Mouse (Mus musculus): ENCODE measurements around the gene Bfsp2.

Bfsp2 gene

GRCm38 (mm10) chr9:103465293-103465692 lies 14.9 kb downstream of the Bfsp2 start:
- Histone ChIP-seq H3K27me3 (ENCODE audit: control insufficient read depth, insufficient read depth, low read length, poor library complexity, severe bottlenecking) (no peaks in the 10 kb centered on the region), H3K36me3 (ENCODE audit: control insufficient read depth, insufficient read depth, low read length, poor library complexity, severe bottlenecking) (no peaks in the 10 kb centered on the region)
- no peak for DNase-seq (ENCODE audit: low read depth, low spot score)

DNA sequence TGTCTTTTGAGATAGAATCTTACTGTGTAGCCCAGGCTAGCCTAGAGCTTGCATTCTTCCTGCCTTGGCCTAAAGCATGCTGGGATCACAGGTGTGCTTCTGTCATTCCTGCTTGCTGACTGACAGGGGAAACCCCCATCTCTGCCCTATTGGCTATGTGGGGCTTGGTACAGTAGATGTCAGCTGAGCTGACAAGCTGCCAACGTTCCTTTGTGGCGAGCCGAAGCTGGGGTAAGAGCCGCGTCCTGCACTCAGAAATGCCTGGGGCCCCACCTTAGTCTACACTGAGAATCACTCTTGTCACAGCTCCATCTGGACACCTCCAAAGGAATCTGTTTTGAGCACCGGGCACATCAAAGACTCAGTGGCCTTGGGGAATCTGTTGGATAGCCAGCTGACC lies 16.4 kb downstream of the Bfsp2 start:
- Histone ChIP-seq H3K27me3 (ENCODE audit: control insufficient read depth, insufficient read depth, low read length, poor library complexity, severe bottlenecking) (no peaks in the 10 kb centered on the region), H3K36me3 (ENCODE audit: control insufficient read depth, insufficient read depth, low read length, poor library complexity, severe bottlenecking) (no peaks in the 10 kb centered on the region)
- no peak for DNase-seq (ENCODE audit: low read depth, low spot score)

DNA sequence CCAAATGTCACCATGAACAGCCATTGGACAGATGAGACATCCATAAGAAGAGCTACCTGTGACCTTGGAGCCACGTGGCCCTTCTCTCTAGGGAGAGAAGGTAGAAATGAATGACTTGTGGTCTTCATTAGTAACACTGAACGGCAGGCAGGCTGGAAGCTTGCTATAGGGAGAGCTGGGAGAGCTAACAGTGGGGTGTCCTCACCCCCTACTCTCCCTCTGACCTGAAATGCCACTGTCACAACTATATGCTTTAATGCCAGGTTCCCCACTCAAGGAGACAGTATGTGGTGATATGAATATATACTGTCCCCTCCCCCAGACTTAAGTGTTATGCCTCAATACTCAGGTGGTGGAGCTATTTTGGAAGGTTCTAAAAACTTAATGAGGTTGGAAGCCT lies 20.4 kb downstream of the Bfsp2 start:
- Histone ChIP-seq H3K36me3 (ENCODE audit: control insufficient read depth, insufficient read depth, low read length, poor library complexity, severe bottlenecking) (no peaks in the 10 kb centered on the region), H3K27me3 (ENCODE audit: control insufficient read depth, insufficient read depth, low read length, poor library complexity, severe bottlenecking) (no peaks in the 10 kb centered on the region)
- DNase-seq (ENCODE audit: low read depth, low spot score): no peak

DNA sequence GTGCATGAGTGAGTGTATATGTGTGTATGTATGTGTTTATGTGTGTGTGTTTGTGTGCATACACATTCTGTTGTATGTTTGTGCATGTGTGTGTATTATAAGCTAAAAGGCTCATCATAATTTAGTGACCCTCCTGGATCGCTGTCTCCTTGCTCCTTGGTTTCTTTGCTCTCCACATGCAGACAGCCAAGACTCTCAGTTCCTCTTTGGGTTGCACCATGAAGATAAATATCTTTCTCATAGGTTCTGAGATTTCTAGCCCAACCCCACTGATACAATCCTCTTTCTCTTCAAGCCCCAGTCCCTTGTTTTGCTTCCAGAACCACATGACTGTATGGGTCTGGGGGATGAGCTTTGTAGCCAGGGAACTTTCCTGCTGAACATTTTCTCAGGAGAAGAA lies 20.9 kb downstream of the Bfsp2 start:
- DNase-seq (ENCODE audit: low read depth, low spot score): peak; percentile 30
- Histone ChIP-seq H3K36me3 (ENCODE audit: control insufficient read depth, insufficient read depth, low read length, poor library complexity, severe bottlenecking) (no peaks in the 10 kb centered on the region), H3K27me3 (ENCODE audit: control insufficient read depth, insufficient read depth, low read length, poor library complexity, severe bottlenecking) (no peaks in the 10 kb centered on the region)

GRCm38 (mm10) chr9:103449651-103450050 lies 30.6 kb downstream of the Bfsp2 start:
- no peaks in the 10 kb centered on the region for H3K27me3 ChIP-seq (ENCODE audit: control insufficient read depth, insufficient read depth, low read length, poor library complexity, severe bottlenecking)
- H3K36me3 ChIP-seq (ENCODE audit: control insufficient read depth, insufficient read depth, low read length, poor library complexity, severe bottlenecking): no peaks in the 10 kb centered on the region; the same call in 1 of the 2 replicates
- peak; percentile 67 for DNase-seq (ENCODE audit: low read depth, low spot score)

DNA sequence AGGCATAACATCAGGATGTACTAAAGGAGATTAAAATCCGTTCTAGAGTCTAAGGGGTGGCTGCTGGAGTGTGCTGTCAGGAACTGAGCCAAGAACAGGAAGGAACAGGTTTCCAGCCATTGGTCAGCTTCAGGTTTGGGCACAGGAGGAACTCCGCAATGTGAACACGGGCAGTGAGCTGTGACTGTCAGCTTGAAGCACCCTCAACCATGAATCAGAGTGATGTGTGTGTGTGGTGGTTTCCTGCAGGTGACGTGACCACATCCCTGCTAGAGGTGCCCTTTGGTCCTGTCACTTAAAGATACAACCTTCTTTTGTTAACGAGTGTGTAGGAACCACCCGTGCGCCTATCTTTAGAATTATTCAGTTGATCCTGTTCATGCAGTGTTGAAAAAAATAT lies 31.1 kb downstream of the Bfsp2 start:
- H3K36me3 ChIP-seq (ENCODE audit: control insufficient read depth, insufficient read depth, low read length, poor library complexity, severe bottlenecking): no peaks in the 10 kb centered on the region; the same call in 1 of the 2 replicates
- DNase-seq (ENCODE audit: low read depth, low spot score): peak; percentile 95
- H3K27me3 ChIP-seq (ENCODE audit: control insufficient read depth, insufficient read depth, low read length, poor library complexity, severe bottlenecking): no peaks in the 10 kb centered on the region

GRCm38 (mm10) chr9:103444656-103445055 lies 35.6 kb downstream of the Bfsp2 start:
- no peak for DNase-seq (ENCODE audit: low read depth, low spot score)
- Histone ChIP-seq H3K36me3 (ENCODE audit: control insufficient read depth, insufficient read depth, low read length, poor library complexity, severe bottlenecking) (no peaks in the 10 kb centered on the region; the same call in none of the 2 replicates), H3K27me3 (ENCODE audit: control insufficient read depth, insufficient read depth, low read length, poor library complexity, severe bottlenecking) (no peaks in the 10 kb centered on the region)

- no peaks in the 10 kb centered on the region for H3K27me3 ChIP-seq (ENCODE audit: control insufficient read depth, insufficient read depth, low read length, poor library complexity, severe bottlenecking)
- DNase-seq (ENCODE audit: low read depth, low spot score): no peak
- no peaks in the 10 kb centered on the region; the same call in none of the 2 replicates for H3K36me3 ChIP-seq (ENCODE audit: control insufficient read depth, insufficient read depth, low read length, poor library complexity, severe bottlenecking)
Measured at GRCm38 (mm10) chr9:103443824-103444185, 36.4 kb downstream of the Bfsp2 start.

DNA sequence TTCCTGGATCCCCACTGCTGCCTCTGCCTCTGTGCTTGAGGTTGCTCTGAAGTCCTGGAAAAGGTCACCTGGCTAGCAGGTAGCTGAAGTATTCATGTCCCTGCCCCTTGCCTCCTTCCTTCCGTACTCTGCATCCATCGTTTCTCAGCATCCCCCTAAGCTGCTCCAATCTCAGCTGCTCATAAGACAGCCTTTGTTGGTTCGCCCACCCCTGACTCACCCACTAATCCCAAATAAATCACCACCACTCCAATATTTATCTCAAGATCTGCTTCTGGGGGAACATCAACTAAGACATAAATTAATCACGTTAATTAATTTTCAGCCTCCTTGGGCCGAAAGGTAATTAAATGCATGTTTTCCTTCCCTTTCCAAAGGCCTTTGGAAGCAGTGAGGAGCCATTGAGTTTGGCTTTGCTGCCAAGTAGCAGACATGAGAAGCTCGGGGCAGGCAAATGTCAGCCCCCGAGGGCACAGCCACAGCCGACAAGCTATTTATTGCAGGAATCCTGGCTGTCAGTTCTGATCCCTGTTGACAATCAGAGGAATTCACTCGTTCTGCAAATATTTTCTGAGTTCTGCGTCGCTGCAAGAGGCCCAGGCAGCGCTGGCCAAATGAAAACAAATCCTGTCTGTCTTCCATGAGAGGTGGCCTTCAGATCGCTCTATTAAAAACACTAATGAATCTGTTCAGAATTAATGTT lies 36.9 kb downstream of the Bfsp2 start:
- no peaks in the 10 kb centered on the region for H3K27me3 ChIP-seq (ENCODE audit: control insufficient read depth, insufficient read depth, low read length, poor library complexity, severe bottlenecking)
- DNase-seq (ENCODE audit: low read depth, low spot score): no peak
- no peaks in the 10 kb centered on the region; the same call in none of the 2 replicates for H3K36me3 ChIP-seq (ENCODE audit: control insufficient read depth, insufficient read depth, low read length, poor library complexity, severe bottlenecking)

GRCm38 (mm10) chr9:103440597-103440996 lies 39.6 kb downstream of the Bfsp2 start:
- H3K27me3 ChIP-seq (ENCODE audit: control insufficient read depth, insufficient read depth, low read length, poor library complexity, severe bottlenecking): no peaks in the 10 kb centered on the region
- no peak for DNase-seq (ENCODE audit: low read depth, low spot score)
- H3K36me3 ChIP-seq (ENCODE audit: control insufficient read depth, insufficient read depth, low read length, poor library complexity, severe bottlenecking): no peaks in the 10 kb centered on the region; the same call in none of the 2 replicates

- no peaks in the 10 kb centered on the region; the same call in none of the 2 replicates for H3K36me3 ChIP-seq (ENCODE audit: control insufficient read depth, insufficient read depth, low read length, poor library complexity, severe bottlenecking)
- no peak for DNase-seq (ENCODE audit: low read depth, low spot score)
- H3K27me3 ChIP-seq (ENCODE audit: control insufficient read depth, insufficient read depth, low read length, poor library complexity, severe bottlenecking): no peaks in the 10 kb centered on the region
Measured at GRCm38 (mm10) chr9:103437104-103437503, 43.1 kb downstream of the Bfsp2 start.

DNA sequence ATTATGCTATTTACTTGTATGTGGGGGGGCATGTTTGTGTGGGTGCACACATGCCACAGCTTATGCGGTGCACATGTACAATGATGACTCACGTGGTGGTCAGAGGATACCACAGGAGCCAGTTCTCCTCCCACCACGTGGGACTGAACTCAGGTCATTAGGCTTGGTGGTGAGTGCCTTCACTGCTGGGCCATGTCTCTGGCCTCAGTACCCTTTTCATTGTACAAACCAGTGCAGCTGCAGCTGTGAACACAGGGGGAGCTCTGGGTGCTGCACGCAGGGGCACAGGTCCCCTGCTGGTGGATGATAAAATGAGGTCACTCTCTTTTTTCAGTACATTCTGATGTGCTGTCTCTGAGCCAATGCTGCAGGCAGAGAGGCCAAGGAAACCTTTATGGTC lies 46.1 kb downstream of the Bfsp2 start:
- peak; percentile 83 for DNase-seq (ENCODE audit: low read depth, low spot score)
- H3K27me3 ChIP-seq (ENCODE audit: control insufficient read depth, insufficient read depth, low read length, poor library complexity, severe bottlenecking): no peaks in the 10 kb centered on the region
- H3K36me3 ChIP-seq (ENCODE audit: control insufficient read depth, insufficient read depth, low read length, poor library complexity, severe bottlenecking): no peaks in the 10 kb centered on the region

GRCm38 (mm10) chr9:103432122-103432778 lies 48.0 kb downstream of the Bfsp2 start:
- no peaks in the 10 kb centered on the region; the same call in 1 of the 2 replicates for H3K36me3 ChIP-seq (ENCODE audit: control insufficient read depth, insufficient read depth, low read length, poor library complexity, severe bottlenecking)
- H3K27me3 ChIP-seq (ENCODE audit: control insufficient read depth, insufficient read depth, low read length, poor library complexity, severe bottlenecking): no peaks in the 10 kb centered on the region
- DNase-seq (ENCODE audit: low read depth, low spot score): no peak

GRCm38 (mm10) chr9:103431718-103432117 lies 48.5 kb downstream of the Bfsp2 start:
- no peaks in the 10 kb centered on the region; the same call in 1 of the 2 replicates for H3K36me3 ChIP-seq (ENCODE audit: control insufficient read depth, insufficient read depth, low read length, poor library complexity, severe bottlenecking)
- DNase-seq (ENCODE audit: low read depth, low spot score): no peak

GRCm38 (mm10) chr9:103430431-103431220 lies 49.6 kb downstream of the Bfsp2 start:
- DNase-seq (ENCODE audit: low read depth, low spot score): no peak
- no peaks in the 10 kb centered on the region; the same call in 1 of the 2 replicates for H3K36me3 ChIP-seq (ENCODE audit: control insufficient read depth, insufficient read depth, low read length, poor library complexity, severe bottlenecking)
- H3K27me3 ChIP-seq (ENCODE audit: control insufficient read depth, insufficient read depth, low read length, poor library complexity, severe bottlenecking): no peaks in the 10 kb centered on the region

More at GRCm38 (mm10) chr9:103431718-103432117, 48.5 kb downstream of the Bfsp2 start:
- H3K27me3 ChIP-seq (ENCODE audit: control insufficient read depth, insufficient read depth, low read length, poor library complexity, severe bottlenecking): no peaks in the 10 kb centered on the region
